Mouse (Mus musculus): Measurements from ENCODE around the gene Srcap. TPM values are rescaled to one million over a fixed set of nuclear protein-coding genes. Genes with fewer than 3 reads are reported as not detected.

The Srcap gene
- 72.1 TPM for polyA plus RNA-seq (2017; shearing (Covaris generic))

GRCm38 (mm10) chr7:127511808-127512230 lies at the start of gene Srcap:
Srcap (plus strand) TSS chr7:127511983.

GRCm38 (mm10) chr7:127478635-127479317 lies 33.0 kb upstream of the Srcap start, which contains the start of gene Fbrs:
Fbrs (plus strand) TSS chr7:127479199.

GRCm38 (mm10) chr7:127519284-127519683 lies 7.5 kb downstream of the Srcap start, which contains the start of gene Gm42715:
Gm42715 (plus strand) TSS chr7:127519584.

GRCm38 (mm10) chr7:127561340-127561858 lies 49.6 kb downstream of the Srcap start, which contains the start of gene Tmem265:
Tmem265 (plus strand) TSS chr7:127561390.

GRCm38 (mm10) chr7:127572895-127573471 lies 61.2 kb downstream of the Srcap start, which contains the start of gene Phkg2:
Phkg2 (plus strand) TSS chr7:127573340.

GRCm38 (mm10) chr7:127588011-127588871 lies 76.5 kb downstream of the Srcap start, which contains the start of the genes Ccdc189 and Rnf40:
Ccdc189 (minus strand) TSS chr7:127588595.
Rnf40 (plus strand) TSS chr7:127588767.

Other genes with a start within 250 kb of the Srcap start
- 43.1 TPM for gene Sephs2, start 237.9 kb upstream of the Srcap start, polyA plus RNA-seq (2017; shearing (Covaris generic))
- 276 TPM for gene Itgal, start 215.7 kb upstream of the Srcap start, polyA plus RNA-seq (2017; shearing (Covaris generic))
- gene Zfp768, start 166.4 kb upstream of the Srcap start, polyA plus RNA-seq (2017; shearing (Covaris generic)) = 0.32 TPM
- 16.9 TPM for gene Zfp747, start 135.9 kb upstream of the Srcap start, polyA plus RNA-seq (2017; shearing (Covaris generic))
- gene 9130019O22Rik, start 124.8 kb upstream of the Srcap start, polyA plus RNA-seq (2017; shearing (Covaris generic)) = 7.8 TPM
- gene E430018J23Rik, start 118.4 kb upstream of the Srcap start, polyA plus RNA-seq (2017; shearing (Covaris generic)) = 7.1 TPM
- 13.6 TPM for gene Zfp764, start 105.2 kb upstream of the Srcap start, polyA plus RNA-seq (2017; shearing (Covaris generic))
- gene Zfp688, start 89.9 kb upstream of the Srcap start, polyA plus RNA-seq (2017; shearing (Covaris generic)) = 49.9 TPM
- 10.2 TPM for gene Zfp689, start 62.8 kb upstream of the Srcap start, polyA plus RNA-seq (2017; shearing (Covaris generic))
- gene Prr14, start 52.4 kb upstream of the Srcap start, polyA plus RNA-seq (2017; shearing (Covaris generic)) = 135 TPM
- 17.4 TPM for gene Fbrs, start 32.8 kb upstream of the Srcap start, polyA plus RNA-seq (2017; shearing (Covaris generic))
- 6.4 TPM for gene Gm42715, start 7.6 kb downstream of the Srcap start, polyA plus RNA-seq (2017; shearing (Covaris generic))
- 15.0 TPM for gene Tmem265, start 49.4 kb downstream of the Srcap start, polyA plus RNA-seq (2017; shearing (Covaris generic))
- 114 TPM for gene Phkg2, start 61.4 kb downstream of the Srcap start, polyA plus RNA-seq (2017; shearing (Covaris generic))
- 0.42 TPM for gene Ccdc189, start 76.6 kb downstream of the Srcap start, polyA plus RNA-seq (2017; shearing (Covaris generic))
- gene Rnf40, start 76.8 kb downstream of the Srcap start, polyA plus RNA-seq (2017; shearing (Covaris generic)) = 129 TPM
- gene Zfp629, start 103.8 kb downstream of the Srcap start, polyA plus RNA-seq (2017; shearing (Covaris generic)) = 1.0 TPM
- 74.6 TPM for gene Bcl7c, start 196.9 kb downstream of the Srcap start, polyA plus RNA-seq (2017; shearing (Covaris generic))
- gene Ctf1, start 200.8 kb downstream of the Srcap start, polyA plus RNA-seq (2017; shearing (Covaris generic)) = not detected
- not detected for gene Ctf2, start 220.2 kb downstream of the Srcap start, polyA plus RNA-seq (2017; shearing (Covaris generic))
- gene Fbxl19, start 232.6 kb downstream of the Srcap start, polyA plus RNA-seq (2017; shearing (Covaris generic)) = 1.3 TPM